Mouse (Mus musculus): ENCODE measurements at regions not wholly inside any gene's neighbourhood (a gene's known extent, or its start where the extent isn't known, plus 50 kb on each side); places are given as distances from the start of the nearest gene placed in this dataset.
"Not testable (repeated sequence)": the region's sequence is repeated elsewhere in the genome, so short reads cannot be mapped to it uniquely, and the experiment has no call there.

GRCm38 (mm10) chr3:21952695-21953415 is 123.6 kb upstream of the Tbl1xr1 start:
- DNase-seq (ENCODE audit: extremely low spot score in 1 of 2, low spot score in 1 of 2) = no peak

- DNase-seq (ENCODE audit: extremely low spot score in 1 of 2, low spot score in 1 of 2) = no peak
These were observed 123.0 kb upstream of the Tbl1xr1 start for GRCm38 (mm10) chr3:21953416-21953810.

- no peak for DNase-seq (ENCODE audit: extremely low spot score in 1 of 2, low spot score in 1 of 2)
These were observed 120.8 kb upstream of the Tbl1xr1 start for GRCm38 (mm10) chr3:21955681-21956080.

- not testable (repeated sequence) for DNase-seq (ENCODE audit: extremely low spot score in 1 of 2, low spot score in 1 of 2)
These were observed 119.3 kb upstream of the Tbl1xr1 start for GRCm38 (mm10) chr3:21957105-21957504.

- no peak for DNase-seq (ENCODE audit: extremely low spot score in 1 of 2, low spot score in 1 of 2)
These were observed 117.7 kb upstream of the Tbl1xr1 start for GRCm38 (mm10) chr3:21958595-21959286.

- no peak for DNase-seq (ENCODE audit: extremely low spot score in 1 of 2, low spot score in 1 of 2)
These were observed 115.4 kb upstream of the Tbl1xr1 start for GRCm38 (mm10) chr3:21961091-21961490.

GRCm38 (mm10) chr3:21961746-21962145 is 114.7 kb upstream of the Tbl1xr1 start:
- no peak for DNase-seq (ENCODE audit: extremely low spot score in 1 of 2, low spot score in 1 of 2)

GRCm38 (mm10) chr3:21962360-21962782 is 114.1 kb upstream of the Tbl1xr1 start:
- no peak for DNase-seq (ENCODE audit: extremely low spot score in 1 of 2, low spot score in 1 of 2)

- no peak for DNase-seq (ENCODE audit: extremely low spot score in 1 of 2, low spot score in 1 of 2)
These were observed 113.3 kb upstream of the Tbl1xr1 start for GRCm38 (mm10) chr3:21962921-21963732.

- no peak for DNase-seq (ENCODE audit: extremely low spot score in 1 of 2, low spot score in 1 of 2)
These were observed 112.6 kb upstream of the Tbl1xr1 start for GRCm38 (mm10) chr3:21963733-21964351.

- DNase-seq (ENCODE audit: extremely low spot score in 1 of 2, low spot score in 1 of 2) = no peak
These were observed 112.0 kb upstream of the Tbl1xr1 start for GRCm38 (mm10) chr3:21964438-21964837.

GRCm38 (mm10) chr3:21965556-21965955 is 110.9 kb upstream of the Tbl1xr1 start:
- no peak for DNase-seq (ENCODE audit: extremely low spot score in 1 of 2, low spot score in 1 of 2)

GRCm38 (mm10) chr3:21971731-21972130 is 104.7 kb upstream of the Tbl1xr1 start:
- no peak for DNase-seq (ENCODE audit: extremely low spot score in 1 of 2, low spot score in 1 of 2)

GRCm38 (mm10) chr3:21973153-21973552 is 103.3 kb upstream of the Tbl1xr1 start:
- DNase-seq (ENCODE audit: extremely low spot score in 1 of 2, low spot score in 1 of 2) = no peak

GRCm38 (mm10) chr3:21973681-21974080 is 102.8 kb upstream of the Tbl1xr1 start:
- no peak for DNase-seq (ENCODE audit: extremely low spot score in 1 of 2, low spot score in 1 of 2)

- no peak for DNase-seq (ENCODE audit: extremely low spot score in 1 of 2, low spot score in 1 of 2)
These were observed 101.7 kb upstream of the Tbl1xr1 start for GRCm38 (mm10) chr3:21974766-21975165.

- DNase-seq (ENCODE audit: extremely low spot score in 1 of 2, low spot score in 1 of 2) = no peak
These were observed 98.7 kb upstream of the Tbl1xr1 start for GRCm38 (mm10) chr3:21977775-21978174.

- no peak for DNase-seq (ENCODE audit: extremely low spot score in 1 of 2, low spot score in 1 of 2)
These were observed 93.5 kb upstream of the Tbl1xr1 start for GRCm38 (mm10) chr3:21982991-21983390.

GRCm38 (mm10) chr3:21983993-21984725 is 92.3 kb upstream of the Tbl1xr1 start:
- no peak for DNase-seq (ENCODE audit: extremely low spot score in 1 of 2, low spot score in 1 of 2)

- no peak for DNase-seq (ENCODE audit: extremely low spot score in 1 of 2, low spot score in 1 of 2)
These were observed 91.6 kb upstream of the Tbl1xr1 start for GRCm38 (mm10) chr3:21984807-21985206.
